Mouse (Mus musculus) T-helper 1 cell (primary cell): ENCODE measurements at regions not wholly inside any gene's neighbourhood (a gene's known extent, or its start where the extent isn't known, plus 50 kb on each side); places are given as distances from the start of the nearest gene placed in this dataset.

Source experiments
- in situ Hi-C: fragments of 300-600 bp; cut with MboI, MseI; formaldehyde crosslinking; loops from one replicate; pipeline ENCODE4 v1.15.1; 2025; ENCODE audit warnings: high pct_unique_total_duplicates

- in situ Hi-C loops, result no loop called here
Measured at GRCm38 (mm10) chr2:94248948-94249347, 91.2 kb upstream of the Hsd17b12 start.

GRCm38 (mm10) chr2:94246851-94247471 lies 89.2 kb upstream of the Hsd17b12 start:
- in situ Hi-C loops, result no loop called here

GRCm38 (mm10) chr2:94246180-94246611 lies 88.4 kb upstream of the Hsd17b12 start:
- in situ Hi-C loops, result no loop called here

GRCm38 (mm10) chr2:94245305-94245959 lies 87.7 kb upstream of the Hsd17b12 start:
- in situ Hi-C loops, result no loop called here

- in situ Hi-C loops, result loop anchor here (5.0 kb wide), 1 partner anchor 207 kb away; no protein-coding TSS in a partner anchor
Measured at GRCm38 (mm10) chr2:94244140-94244539, 86.4 kb upstream of the Hsd17b12 start.

DNA sequence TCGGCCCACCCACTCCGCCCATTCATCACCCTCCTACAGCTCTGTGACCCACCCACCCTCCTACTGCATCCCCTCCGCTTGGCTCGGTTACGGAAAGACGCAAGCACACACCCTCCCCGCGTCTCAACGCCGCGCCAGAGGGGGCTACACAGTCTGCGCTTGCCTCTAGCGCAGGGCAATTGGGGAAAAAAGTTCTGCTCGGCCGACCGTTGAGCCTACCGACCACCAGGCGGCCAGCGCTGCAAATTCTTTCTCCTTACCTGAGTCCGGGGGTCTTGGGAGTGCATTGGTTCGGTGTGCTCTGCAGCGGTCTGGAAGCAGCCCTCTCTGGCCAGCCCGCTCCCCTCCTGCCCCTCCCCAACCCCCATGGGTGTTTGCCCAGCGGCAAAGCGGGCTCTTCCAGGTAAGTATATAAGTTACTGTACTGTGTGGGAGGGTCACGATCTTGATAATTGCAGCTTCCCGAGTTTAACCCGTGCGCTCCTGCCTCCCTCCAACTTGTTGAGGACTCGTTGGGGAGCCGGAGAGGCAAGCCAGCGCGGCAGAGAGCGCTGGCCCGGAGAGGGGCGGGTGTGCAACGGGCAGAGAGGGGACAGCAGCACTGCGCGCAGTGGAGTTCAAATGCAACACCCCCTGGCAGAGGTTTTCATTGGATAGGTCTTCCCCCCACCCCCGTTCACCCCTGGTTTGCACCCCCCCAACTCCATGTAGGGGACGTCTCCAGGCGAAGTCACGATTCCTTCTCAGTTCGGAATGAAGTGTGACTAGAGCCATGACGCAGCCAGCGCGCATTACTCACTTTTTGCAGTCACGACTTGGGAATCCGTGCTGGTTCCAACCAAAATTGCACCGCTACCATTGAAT lies 85.5 kb upstream of the Hsd17b12 start:
- in situ Hi-C loops, result loop anchor here (5.0 kb wide), 1 partner anchor 206 kb away; no protein-coding TSS in a partner anchor

DNA sequence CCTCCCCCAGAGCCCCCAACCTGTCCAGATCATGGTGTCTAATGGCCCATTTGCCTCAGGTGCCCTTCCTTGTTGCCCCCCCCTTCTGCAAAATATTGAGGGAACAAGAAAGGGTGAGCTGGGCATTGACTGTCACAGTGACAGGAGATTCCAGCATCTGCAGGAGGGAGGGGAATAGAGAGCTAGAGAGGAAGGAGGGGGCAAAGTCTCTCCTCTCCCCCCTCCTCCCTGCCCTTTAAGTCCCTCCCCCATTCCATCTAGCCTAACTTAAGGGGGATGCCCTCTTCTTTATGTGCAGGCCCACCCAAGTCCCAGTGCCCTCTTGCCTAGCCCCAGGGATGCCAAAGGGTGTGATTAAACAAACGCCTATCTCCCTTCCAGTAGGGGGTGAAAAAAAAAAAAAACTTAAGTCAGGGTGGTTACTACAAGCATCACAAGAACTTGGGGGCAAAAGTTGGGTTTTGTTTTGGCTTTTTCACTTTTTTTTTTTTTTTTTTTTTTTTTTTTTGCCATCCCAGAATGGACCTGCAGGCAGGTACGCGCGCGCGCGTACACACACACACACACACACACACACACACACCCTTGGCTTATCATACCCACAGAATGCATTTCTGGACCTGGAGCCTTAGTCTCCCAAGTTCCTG lies 84.8 kb upstream of the Hsd17b12 start:
- in situ Hi-C loops, result loop anchor here (5.0 kb wide), 1 partner anchor 205 kb away; no protein-coding TSS in a partner anchor

- in situ Hi-C loops, result loop anchor here (5.0 kb wide), 1 partner anchor 205 kb away; no protein-coding TSS in a partner anchor
Measured at GRCm38 (mm10) chr2:94242051-94242397, 84.3 kb upstream of the Hsd17b12 start.

- in situ Hi-C loops, result loop anchor here (5.0 kb wide), 1 partner anchor 204 kb away; no protein-coding TSS in a partner anchor
Measured at GRCm38 (mm10) chr2:94241301-94242050, 83.7 kb upstream of the Hsd17b12 start.

DNA sequence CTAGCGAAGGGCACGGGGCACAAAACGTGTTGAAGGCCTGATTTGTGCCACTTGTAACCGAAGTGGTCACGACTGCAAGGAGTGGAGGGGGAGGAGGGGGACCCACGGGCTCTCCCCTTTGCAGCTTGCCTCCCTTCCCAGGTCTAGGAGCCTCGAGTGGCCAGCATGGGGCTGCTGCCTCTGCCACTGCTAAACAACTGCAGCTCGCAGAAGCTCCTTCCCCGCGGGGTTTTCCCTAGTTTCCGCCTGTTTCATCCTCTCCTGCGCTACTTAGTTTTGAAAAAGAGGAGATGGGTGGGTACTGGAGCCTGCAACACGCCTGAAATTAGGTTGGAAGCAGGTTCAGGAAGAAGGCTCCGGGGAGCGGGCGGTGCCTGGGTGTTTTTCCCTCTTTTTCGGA lies 82.6 kb upstream of the Hsd17b12 start:
- in situ Hi-C loops, result loop anchor here (5.0 kb wide), 1 partner anchor 203 kb away; no protein-coding TSS in a partner anchor

DNA sequence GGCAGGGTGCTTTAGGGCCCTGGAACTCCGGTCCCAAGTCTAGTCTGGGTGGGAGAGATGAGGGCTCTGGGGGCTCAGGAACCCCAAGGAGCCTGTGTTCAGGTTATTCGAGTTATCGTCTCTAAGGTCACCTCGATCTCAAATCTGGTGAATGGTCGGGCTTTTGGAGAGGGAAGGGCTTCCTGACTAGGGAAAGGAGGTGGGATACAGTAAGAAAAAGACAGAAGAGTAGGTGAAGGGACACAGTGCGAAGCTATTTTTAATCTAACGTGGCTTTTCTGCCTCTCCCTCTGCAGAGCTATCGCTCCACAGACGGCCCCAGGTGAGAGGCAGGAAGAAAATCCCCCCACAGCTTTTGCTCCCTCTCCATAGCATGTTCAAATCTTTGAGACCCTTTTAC lies 81.8 kb upstream of the Hsd17b12 start:
- in situ Hi-C loops, result no loop called here

DNA sequence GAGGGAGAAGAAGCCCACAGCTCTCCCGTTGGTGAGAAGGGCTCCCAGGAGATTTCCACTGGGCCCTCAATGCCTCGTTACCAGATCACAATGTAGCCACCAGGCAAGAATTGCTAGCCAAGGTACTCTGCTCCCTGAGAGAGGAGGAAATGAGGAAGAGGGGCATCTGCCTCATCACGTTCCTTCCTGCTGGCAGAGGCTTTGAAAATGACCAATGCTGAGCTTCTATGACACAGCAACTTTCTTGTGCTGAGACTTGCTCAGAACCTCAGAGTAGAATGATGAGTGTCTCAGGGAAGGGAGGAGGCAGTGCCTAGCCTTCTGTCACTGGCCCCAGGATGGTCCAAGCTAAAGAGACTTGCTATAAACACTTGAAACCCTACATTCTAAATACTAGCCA lies 78.7 kb upstream of the Hsd17b12 start:
- in situ Hi-C loops, result no loop called here

GRCm38 (mm10) chr2:94233597-94233996 lies 75.8 kb upstream of the Hsd17b12 start:
- in situ Hi-C loops, result no loop called here

DNA sequence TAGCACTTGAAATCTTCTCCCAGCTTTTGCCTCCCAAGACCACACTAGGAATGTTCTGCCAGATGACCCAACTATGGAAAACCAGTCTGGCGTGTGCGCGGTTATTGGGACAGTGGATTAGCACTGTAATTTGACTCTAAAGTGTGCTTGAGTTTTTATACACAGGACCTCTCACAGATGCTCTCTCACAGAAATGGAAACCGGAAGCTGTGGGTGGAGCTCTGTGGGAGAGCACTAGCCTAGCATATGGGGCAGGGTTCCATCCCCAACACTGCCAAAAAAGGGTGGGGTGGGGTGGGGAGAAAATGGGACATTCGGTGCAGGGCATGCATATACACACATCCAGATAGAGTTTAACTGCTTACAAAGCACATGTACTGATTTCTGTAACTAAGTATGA lies 61.7 kb upstream of the Hsd17b12 start:
- in situ Hi-C loops, result no loop called here

DNA sequence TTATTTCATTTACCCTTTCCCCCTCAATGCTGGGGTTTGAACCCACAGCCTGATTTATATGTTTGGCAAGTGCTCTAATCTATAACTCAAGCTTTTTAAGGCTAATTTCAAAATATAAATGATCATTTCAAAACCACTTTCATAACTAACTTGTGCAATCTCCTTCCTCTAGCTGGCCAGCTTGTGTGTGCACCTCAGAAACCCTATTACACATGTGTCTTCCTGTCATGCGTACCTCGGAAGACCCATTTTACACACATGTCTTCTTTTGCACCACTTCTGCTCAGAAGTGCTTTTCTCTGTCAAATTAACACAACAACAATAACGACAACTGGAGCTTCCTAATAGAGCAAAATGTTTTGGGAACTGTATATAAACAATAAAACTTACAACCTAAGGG lies 59.7 kb upstream of the Hsd17b12 start:
- in situ Hi-C loops, result no loop called here

DNA sequence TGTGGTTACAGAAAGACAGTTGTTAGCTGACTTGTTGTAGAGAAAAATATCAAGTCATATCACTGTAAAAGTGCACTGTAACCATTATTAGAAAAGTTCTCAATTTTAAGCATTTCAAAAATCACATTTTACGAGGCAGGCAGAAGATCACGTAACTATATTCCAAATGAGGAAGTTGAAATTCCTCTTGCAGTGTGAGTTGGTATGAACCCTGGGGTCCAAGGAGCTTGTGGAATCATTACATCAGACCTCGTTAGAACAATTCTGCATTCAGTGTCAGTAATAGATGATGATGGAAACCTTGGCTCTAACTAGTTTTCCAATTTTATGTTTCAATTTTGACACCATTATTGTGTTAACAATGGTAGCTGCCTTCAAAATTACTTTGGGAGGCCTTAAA lies 57.7 kb upstream of the Hsd17b12 start:
- in situ Hi-C loops, result no loop called here
